Mouse (Mus musculus) lung, embryonic 14.5 days (tissue): ENCODE measurements around the gene Cd81. TPM values are rescaled to one million over a fixed set of nuclear protein-coding genes. Genes with fewer than 3 reads are reported as not detected.

ENCODE experiments used
- ATAC-seq: fragments of 200-750 bp; cut with Nextera tagmentation; 2 replicates; pipeline ENCODE4 v1.8.0; 2017; ENCODE audit warnings: mild to moderate bottlenecking, moderate TSS enrichment, moderate library complexity; ENCODE audit not compliant: insufficient read depth
- DNase-seq: peaks from one replicate; pipeline ENCODE4 v3.0.0-alpha.2; 2015
- H3K27ac ChIP-seq: fragments of 300-500 bp; sonication (generic); 2 replicates; pipeline ENCODE4 v1.5.1; 2014; ENCODE audit warnings: low read depth, mild to moderate bottlenecking, moderate library complexity
- H3K27me3 ChIP-seq: fragments of 300-500 bp; sonication (generic); 2 replicates; pipeline ENCODE4 v1.6.1; 2014; ENCODE audit warnings: low read length, control low read depth; ENCODE audit not compliant: insufficient read depth
- H3K36me3 ChIP-seq: fragments of 300-500 bp; sonication (generic); 2 replicates; pipeline ENCODE4 v1.6.1; 2014; ENCODE audit warnings: control low read depth; ENCODE audit not compliant: insufficient read depth
- H3K4me1 ChIP-seq: fragments of 300-500 bp; sonication (generic); 2 replicates; pipeline ENCODE4 v1.6.1; 2014; ENCODE audit warnings: antibody characterized with exemption, control low read depth; ENCODE audit not compliant: insufficient read depth
- H3K4me2 ChIP-seq: fragments of 300-500 bp; sonication (generic); 2 replicates; pipeline ENCODE4 v1.6.1; 2014; ENCODE audit warnings: mild to moderate bottlenecking
- H3K4me3 ChIP-seq: fragments of 300-500 bp; sonication (generic); 2 replicates; pipeline ENCODE4 v1.5.1; 2014; ENCODE audit warnings: low read depth, low read length
- H3K9ac ChIP-seq: fragments of 300-500 bp; sonication (generic); 2 replicates; pipeline ENCODE4 v1.6.1; 2014
- H3K9me3 ChIP-seq: fragments of 300-500 bp; sonication (generic); 2 replicates; pipeline ENCODE4 v1.6.1; 2016; ENCODE audit warnings: low read depth, low read length, control low read depth
- CTCF ChIP-seq: IDR thresholded peaks from 2 replicates; pipeline ENCODE4 v1.5.1; 2016; ENCODE audit warnings: antibody characterized with exemption, low read depth
- WGBS: fragments of 180-500 bp; shearing (Covaris S2); extraction: QIAGEN DNeasy Blood & Tissue Kit; methylation state at CpG from one replicate; pipeline ENCODE4 v1.1.7; 2014; 5-methylcytosine and 5-hydroxymethylcytosine counted together
- polyA plus RNA-seq: library from polyadenylated mRNA; unstranded; fragments of >200 nt; fragmentation: Nextera tagmentation; extraction: Ambion mirVana; gene quantifications from 2 replicates; pipeline ENCODE4 v1.2.1, GENCODE M21; 2014

Cd81 gene
- polyA plus RNA-seq, result 654 and 667 TPM in 2 replicates

DNA sequence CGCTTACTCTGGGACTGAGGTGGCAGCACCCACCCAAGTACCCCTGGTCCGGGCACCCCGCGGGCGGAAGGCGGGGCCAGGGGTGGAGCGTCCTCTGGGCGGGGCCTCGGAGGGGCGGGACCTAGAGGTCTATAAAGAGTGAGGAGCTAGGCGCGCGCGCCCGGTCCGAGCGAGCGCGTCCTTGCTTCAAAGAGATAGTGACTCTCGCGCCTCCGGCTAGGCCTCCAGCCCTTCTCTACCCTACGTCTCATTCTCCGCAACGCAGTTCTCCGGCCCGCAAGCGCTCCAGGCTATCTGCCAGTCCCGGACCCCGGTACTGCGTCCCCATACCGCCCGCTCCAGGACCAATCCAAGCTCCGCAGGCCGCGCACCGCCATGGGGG lies at the start of gene Cd81:
Gene Cd81, plus strand, starts transcription at position 114 of the 382 bp plus-strand sequence.
- under 1% methylated on average over 37 of the region's 37 CpGs for WGBS
- H3K9ac ChIP-seq, result peak within 1 kb of the TSS; percentile 97
- TF ChIP-seq CTCF, result no peak
- no peaks in the 10 kb centered on the region for H3K27me3 ChIP-seq
- peaks cover 29% of the 10 kb centered on the region for H3K4me1 ChIP-seq
- no peaks in the 10 kb centered on the region for H3K9me3 ChIP-seq
- peaks cover 20% of the 10 kb centered on the region for H3K36me3 ChIP-seq
- DNase-seq (peak; percentile 94), ATAC-seq (peak; percentile 76)
- peak within 1 kb of the TSS; percentile 93 for H3K4me2 ChIP-seq
- H3K4me3 ChIP-seq, result peak within 1 kb of the TSS; percentile 95
- H3K27ac ChIP-seq, result peak within 1 kb of the TSS; percentile 96

DNA sequence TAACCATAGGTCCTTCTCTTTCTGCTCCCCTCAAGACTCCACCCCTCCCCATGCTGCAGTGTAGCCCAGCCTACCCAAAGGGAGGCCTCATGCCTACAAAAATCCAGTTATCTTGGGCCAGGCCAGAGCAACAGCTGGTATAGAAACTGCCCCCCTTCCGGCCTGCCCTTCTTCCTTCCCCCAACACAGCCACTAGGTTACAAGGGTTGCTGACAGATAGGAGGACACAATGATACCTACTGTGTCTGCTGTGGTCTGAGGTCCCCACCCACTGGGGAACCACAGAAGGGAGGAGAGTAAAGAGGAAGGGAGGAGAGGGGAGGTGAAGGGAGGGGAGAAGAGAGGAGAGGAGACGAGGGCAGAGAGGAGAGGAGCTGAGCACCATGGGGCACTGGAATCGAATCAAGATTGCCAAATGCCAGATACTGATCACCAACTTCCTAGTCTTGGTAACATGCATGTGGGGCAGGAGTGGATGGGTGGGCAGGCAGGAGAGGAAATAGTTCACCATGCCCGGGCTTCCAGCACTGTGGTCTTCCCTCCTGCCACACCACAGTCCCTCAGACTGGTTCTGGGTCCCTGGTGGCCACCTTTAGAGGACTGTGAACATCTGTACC lies 47.7 kb upstream of the Cd81 start, which contains the start of gene Tspan32:
Gene Tspan32, plus strand, starts transcription at position 320 of the 617 bp plus-strand sequence.
- 82% methylated on average over 4 of the region's 4 CpGs for WGBS

GRCm38 (mm10) chr7:143005344-143006096 lies 47.0 kb upstream of the Cd81 start:
- Histone ChIP-seq H3K4me2 (peak overlapping the region; percentile 37; the same call in 1 of the 2 replicates), H3K36me3 (no peaks in the 10 kb centered on the region), H3K27ac (peak overlapping the region; percentile 74), H3K9me3 (no peaks in the 10 kb centered on the region), H3K4me1 (peaks cover 18% of the 10 kb centered on the region), H3K27me3 (no peaks in the 10 kb centered on the region), H3K9ac (peak overlapping the region; percentile 31; the same call in 1 of the 2 replicates), H3K4me3 (peak overlapping the region; percentile 8; the same call in 1 of the 2 replicates)
- 81% methylated on average over 6 of the region's 6 CpGs for WGBS
- no peak for ATAC-seq
- TF ChIP-seq CTCF, result no peak
- no peak for DNase-seq

More for the DNA sequence above, 47.7 kb upstream of the Cd81 start, which contains the start of gene Tspan32:
- peak within 1 kb of the TSS; percentile 8; the same call in 1 of the 2 replicates for H3K4me3 ChIP-seq
- peaks cover 16% of the 10 kb centered on the region for H3K4me1 ChIP-seq
- H3K4me2 ChIP-seq, result peak within 1 kb of the TSS; percentile 37; the same call in 1 of the 2 replicates
- H3K27me3 ChIP-seq, result no peaks in the 10 kb centered on the region
- no peaks in the 10 kb centered on the region for H3K36me3 ChIP-seq
- H3K9ac ChIP-seq, result peak within 1 kb of the TSS; percentile 31; the same call in 1 of the 2 replicates
- ATAC-seq (no peak), DNase-seq (no peak)
- no peaks in the 10 kb centered on the region for H3K9me3 ChIP-seq
- TF ChIP-seq CTCF, result no peak
- H3K27ac ChIP-seq, result peak within 1 kb of the TSS; percentile 74

DNA sequence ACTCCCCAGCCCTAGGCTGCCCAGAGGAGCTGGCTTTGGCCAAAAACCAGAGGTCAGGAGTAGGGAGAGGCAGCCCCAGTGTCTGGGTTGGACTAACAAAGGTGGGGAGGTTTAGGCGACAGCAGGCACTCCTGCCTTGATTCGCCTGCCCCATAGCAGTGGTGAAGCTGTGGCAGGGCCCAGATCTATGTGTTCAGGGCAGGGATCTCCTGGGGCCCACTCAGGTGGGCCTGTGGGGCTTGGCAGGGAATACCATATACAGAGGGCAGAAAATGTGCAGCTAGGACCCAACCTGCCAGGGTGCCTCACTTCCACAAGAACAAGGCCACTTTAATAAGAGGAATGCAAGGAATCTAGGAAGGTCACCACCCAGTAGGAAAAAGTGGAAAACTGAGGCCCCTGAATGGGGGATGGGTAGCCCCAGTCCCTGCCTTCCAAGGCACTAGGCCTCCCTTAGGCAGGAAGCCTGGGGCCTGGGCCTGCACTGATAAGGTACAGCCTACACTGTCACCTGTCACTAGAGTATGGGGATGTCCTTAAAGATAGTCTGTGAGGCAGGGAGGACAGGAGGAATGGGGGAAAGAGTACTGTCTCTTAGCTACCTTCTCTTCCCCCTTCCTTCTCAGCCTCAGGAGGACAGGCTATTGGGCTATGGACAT lies 46.3 kb upstream of the Cd81 start:
- ATAC-seq (no peak), DNase-seq (peak; percentile 34)
- Histone ChIP-seq H3K9me3 (no peaks in the 10 kb centered on the region), H3K4me2 (peak overlapping the region; percentile 37; the same call in 1 of the 2 replicates), H3K4me1 (peaks cover 18% of the 10 kb centered on the region), H3K27ac (peak overlapping the region; percentile 74), H3K9ac (peak overlapping the region; percentile 31; the same call in 1 of the 2 replicates), H3K27me3 (no peaks in the 10 kb centered on the region), H3K36me3 (no peaks in the 10 kb centered on the region), H3K4me3 (peak overlapping the region; percentile 13; the same call in 1 of the 2 replicates)
- no peak for TF ChIP-seq CTCF
- 68% methylated on average over 2 of the region's 2 CpGs for WGBS

DNA sequence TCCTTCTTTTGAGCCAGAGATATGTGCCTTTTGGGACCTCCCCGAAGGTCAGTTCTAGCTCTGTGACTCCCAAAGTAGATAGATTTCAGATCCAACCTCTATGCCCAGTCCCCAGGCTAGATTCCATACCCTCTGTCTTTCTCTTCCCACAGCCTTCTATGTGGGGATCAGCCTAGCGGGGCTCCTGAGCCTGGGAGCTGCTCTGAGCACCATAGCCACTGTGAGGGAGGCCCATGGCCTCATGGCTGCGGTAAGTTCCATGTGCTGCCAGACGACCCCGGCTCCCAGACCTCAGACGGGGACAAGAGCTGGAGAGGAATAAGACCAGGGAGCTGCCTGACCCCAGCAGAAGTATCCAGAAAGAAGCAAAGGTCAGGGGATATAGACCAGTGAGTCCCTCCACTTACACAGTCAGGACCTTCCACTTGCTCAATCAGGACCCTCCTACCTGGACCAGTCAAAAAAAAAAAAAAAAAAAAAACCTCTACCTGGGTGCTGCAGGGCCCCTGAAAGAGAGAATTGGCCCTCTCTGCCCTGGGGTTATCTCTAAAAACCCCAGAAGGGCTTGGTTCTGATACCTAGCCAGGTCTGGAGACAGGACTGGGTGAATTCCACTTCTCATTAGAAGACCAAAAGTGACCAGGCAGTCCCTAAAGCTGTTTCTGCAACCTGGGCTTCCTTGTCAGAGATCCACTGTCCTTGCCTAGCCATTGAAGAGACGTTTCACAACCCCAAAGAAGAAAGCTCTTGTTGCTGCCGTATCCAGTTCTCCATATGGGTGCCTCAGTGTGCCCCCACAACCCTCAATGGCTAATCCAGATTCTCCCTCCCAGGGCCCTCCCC lies 45.6 kb upstream of the Cd81 start:
- H3K9ac ChIP-seq, result peak overlapping the region; percentile 27
- WGBS, result 80% methylated on average over 8 of the region's 8 CpGs
- no peak for ATAC-seq
- H3K4me2 ChIP-seq, result peak overlapping the region; percentile 33; the same call in 1 of the 2 replicates
- H3K27ac ChIP-seq, result peak overlapping the region; percentile 96; the same call in 1 of the 2 replicates
- TF ChIP-seq CTCF, result no peak
- no peak for DNase-seq
- no peaks in the 10 kb centered on the region for H3K36me3 ChIP-seq
- peaks cover 24% of the 10 kb centered on the region for H3K4me1 ChIP-seq
- H3K9me3 ChIP-seq, result no peaks in the 10 kb centered on the region
- H3K27me3 ChIP-seq, result no peaks in the 10 kb centered on the region
- H3K4me3 ChIP-seq, result peak overlapping the region; percentile 13; the same call in 1 of the 2 replicates

DNA sequence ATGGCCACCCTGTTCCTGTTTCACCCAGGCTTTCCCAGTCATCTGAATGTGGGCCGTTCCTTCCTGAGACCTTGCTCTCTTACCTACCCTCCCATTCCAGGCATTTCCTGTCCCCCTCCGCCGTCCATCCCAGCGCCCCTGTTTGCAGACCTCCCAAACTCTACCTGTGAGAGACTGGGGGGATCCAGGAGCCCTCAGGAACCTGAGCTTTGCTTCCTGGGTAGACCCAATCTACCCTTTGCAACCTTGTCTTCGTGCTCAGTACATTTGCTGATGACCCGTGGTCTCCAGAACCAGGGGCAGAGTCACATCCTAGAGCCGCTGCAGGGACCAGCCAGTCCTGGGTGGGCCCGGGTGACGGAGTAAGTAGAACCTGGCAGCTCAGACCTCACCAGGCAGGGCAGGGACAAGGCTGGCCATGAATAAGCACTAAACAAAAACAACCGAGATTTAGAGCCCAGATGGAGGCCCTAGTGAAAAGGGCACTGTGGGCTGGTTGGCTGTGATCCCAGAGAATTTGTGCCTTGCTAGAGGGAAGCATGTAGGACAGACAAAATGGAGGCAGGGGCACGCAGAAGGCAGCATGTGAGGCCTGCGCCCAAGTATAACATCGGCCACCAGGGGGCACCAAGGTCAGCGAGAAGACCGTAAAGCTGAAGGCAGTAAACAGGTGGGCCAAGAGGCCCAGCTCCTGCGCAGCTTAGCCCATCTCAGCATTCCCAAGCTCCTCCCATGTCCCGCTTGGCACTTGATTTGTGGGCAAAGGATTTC lies 44.8 kb upstream of the Cd81 start:
- peak; percentile 98 for DNase-seq

More for the DNA sequence above, 44.8 kb upstream of the Cd81 start:
- Histone ChIP-seq H3K4me2 (peak overlapping the region; percentile 45), H3K4me1 (peaks cover 29% of the 10 kb centered on the region), H3K27ac (peak overlapping the region; percentile 96), H3K4me3 (no peak overlapping the region), H3K9ac (peak overlapping the region; percentile 27), H3K36me3 (no peaks in the 10 kb centered on the region), H3K27me3 (no peaks in the 10 kb centered on the region), H3K9me3 (no peaks in the 10 kb centered on the region)
- ATAC-seq, result peak; percentile 79
- 35% methylated on average over 17 of the region's 17 CpGs for WGBS
- TF ChIP-seq CTCF, result peak; percentile 96
